Mouse (Mus musculus) cerebral cortex, adult 2 months (tissue): ENCODE data around the gene Ndufaf3.

ENCODE experiments used
- WGBS: fragments of 180-500 bp; shearing (Covaris S2); methylation state at CpG from one replicate; pipeline ENCODE4 v1.1.7; 2018; 5-methylcytosine and 5-hydroxymethylcytosine counted together

Gene Ndufaf3

DNA sequence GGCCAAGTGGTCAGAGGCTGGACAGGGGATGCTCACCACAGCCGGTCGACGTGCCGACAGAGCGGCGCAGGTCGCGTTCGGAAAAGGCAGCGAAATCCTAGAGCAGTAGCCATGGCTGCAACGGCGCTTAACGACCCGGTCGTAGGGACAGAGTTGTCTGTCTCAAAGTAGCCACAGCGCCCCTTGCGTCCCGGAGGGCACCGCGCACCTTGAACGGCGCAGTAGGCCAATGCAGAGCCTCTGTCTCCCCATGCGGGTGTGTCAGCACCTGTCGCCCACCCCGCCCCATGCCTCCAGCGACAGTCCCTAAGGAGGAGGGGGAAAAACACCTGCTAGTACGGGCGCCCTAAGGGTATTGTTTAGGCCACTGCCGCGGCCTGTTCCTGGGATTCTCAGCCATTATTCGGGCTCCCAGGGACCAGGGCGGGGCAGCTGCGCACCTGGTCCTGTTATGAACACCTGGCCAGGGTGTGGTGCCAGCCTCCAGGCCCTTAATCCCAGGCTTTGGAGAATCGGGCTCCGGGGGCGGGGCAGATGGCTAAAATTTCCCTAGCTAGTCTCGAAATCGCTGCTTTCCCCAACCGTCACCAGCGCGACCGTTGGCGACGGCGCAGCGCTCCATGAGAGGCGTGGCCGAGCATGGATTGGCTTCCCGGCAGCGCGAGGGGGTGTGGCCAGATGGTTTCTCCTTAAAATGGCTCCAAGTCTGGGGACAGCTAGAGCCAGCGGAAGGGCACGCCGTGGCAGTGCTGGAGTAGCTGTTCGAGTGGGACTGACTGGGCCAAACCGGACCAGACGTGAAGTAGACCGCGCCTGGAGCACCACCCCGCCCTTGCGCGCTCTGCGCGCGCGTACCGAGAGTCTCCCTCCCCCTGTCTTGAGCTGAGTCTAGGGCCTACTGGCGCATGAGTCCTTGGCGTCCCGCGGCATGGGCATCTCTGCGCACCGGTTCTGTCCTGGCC lies at the start of gene Ndufaf3:
Gene Ndufaf3, minus strand, starts transcription at position 620 of the 962 bp plus-strand sequence.
- WGBS, result under 1% methylated on average over 71 of the region's 73 CpGs

DNA sequence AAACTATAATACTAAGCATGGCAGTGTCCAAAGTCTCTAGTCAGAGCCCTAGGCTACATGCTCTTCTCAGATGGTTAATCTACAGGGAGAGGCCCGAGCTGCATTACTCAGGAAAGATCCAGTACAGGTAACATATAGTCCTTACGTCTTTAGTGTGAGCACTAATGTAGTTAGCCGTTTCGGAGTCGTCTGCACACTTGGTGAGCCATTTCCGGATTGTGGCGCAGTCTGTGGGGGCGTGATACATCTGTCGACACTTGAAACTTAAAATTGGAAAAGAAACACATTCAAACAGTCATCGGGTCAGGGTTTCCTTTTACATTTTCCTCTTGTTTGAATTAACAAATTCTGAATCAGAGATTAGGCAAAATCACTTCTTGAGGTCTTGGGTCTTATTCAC lies 44.3 kb upstream of the Ndufaf3 start:
- 56% methylated on average over 10 of the region's 10 CpGs for WGBS

- 86% methylated on average over 4 of the region's 4 CpGs for WGBS
Measured at GRCm38 (mm10) chr9:108608889-108609288, 41.7 kb upstream of the Ndufaf3 start.

DNA sequence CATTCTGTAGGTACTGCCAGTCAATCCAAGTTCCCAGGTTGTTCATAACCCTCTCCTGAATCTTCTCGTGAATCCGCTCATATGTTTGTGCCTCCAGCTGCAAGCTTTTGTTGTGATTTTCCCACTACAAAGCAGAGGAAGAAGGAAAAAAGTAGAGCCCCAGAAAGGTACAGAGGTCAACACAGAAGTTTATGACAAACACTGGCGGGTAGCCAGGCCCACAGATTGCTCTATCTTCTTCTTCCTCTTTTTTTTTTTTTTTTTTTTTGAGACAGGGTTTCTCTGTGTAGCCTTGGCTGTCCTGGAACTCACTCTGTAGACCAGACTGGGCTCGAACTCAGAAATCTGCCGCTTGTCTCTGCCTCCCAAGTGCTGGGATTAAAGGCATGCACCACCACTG lies 40.7 kb upstream of the Ndufaf3 start:
- 82% methylated on average over 5 of the region's 5 CpGs for WGBS

- WGBS, result 69% methylated on average over 4 of the region's 4 CpGs
Measured at GRCm38 (mm10) chr9:108601986-108602385, 34.8 kb upstream of the Ndufaf3 start.

DNA sequence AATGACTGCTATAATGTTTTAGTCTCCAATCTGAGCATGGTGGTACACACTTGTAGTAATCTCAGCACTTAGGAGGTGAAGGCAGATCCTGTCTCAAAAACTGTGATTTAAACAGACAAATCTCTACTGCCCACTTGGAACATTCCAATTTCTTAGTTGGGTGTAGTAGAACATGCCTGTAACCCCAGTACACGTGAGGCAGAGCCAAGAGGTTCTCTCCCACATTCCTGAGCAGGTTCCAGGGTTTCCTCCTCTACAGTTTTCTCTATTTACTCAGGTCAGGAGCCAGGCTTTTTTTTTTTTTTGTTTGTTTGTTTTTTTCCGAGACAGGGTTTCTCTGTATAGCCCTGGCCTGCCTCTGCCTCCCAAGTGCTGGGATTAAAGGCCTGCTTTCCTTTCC lies 32.8 kb upstream of the Ndufaf3 start:
- 45% methylated on average over 2 of the region's 2 CpGs for WGBS

DNA sequence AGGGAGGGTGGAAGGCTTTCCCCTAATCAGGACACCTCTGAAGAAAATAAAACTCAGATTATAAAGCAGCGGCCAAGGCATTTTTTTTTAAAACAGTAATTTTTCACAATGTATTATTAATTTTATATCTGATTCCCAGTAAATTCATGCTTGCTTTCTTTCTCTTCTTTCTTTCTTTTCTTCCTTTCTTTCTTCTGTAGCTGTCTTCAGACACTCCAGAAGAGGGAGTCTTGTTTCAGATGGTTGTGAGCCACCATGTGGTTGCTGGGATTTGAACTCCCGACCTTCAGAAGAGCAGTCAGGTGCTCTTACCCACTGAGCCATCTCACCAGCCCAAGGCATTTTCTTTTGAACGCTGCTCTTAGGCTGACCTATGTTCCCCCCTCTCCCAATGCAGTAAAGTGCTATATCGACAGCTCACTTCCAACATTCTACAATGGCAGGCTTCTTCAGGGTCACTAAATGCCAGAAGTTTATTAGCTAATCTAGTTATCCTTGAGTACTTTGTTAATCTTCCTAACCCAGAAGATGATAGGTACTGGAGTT lies 31.9 kb upstream of the Ndufaf3 start:
- 80% methylated on average over 4 of the region's 4 CpGs for WGBS

DNA sequence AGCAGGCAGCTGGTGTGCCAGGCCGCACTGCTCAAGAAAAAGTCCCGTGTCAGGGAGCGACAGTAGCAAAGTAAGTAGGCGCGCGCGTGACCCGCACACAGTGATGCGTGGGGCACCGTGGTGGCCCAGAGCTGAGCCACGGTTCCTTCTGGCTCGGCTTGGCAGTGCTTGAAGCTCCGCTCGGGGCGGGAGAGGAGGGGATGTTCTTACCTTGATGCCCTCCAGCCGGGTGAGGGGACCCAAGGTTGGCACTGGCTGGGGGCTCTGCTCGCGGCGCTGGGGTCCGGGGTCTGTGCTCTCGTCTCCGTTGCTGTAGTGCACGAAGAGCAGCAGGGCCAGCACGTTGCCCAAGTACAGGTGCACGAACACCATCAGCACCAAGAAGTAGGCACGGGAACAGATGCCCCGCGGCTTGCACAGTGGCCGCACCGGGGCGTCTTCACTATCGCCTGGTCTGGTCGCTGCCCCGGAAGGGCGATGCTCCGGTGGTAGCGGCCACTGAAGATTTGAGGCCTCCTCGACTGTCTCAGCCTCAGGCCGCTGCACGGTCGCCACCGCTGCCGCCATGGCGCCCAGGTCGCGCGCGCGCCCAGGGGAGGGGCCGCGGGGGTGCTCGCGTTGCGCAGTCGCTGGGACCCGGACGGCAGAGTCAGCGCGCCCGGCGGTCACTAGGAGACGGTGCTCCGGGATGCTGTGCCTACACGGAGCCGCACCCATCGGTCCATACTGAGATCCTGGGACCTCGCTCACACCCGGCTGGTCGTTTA lies 29.9 kb upstream of the Ndufaf3 start, which contains the start of gene P4htm:
Gene P4htm, minus strand, starts transcription at position 670 of the 767 bp plus-strand sequence.
- WGBS, result 2% methylated on average over 69 of the region's 69 CpGs

- 80% methylated on average over 3 of the region's 3 CpGs for WGBS
Measured at GRCm38 (mm10) chr9:108594354-108594753, 27.1 kb upstream of the Ndufaf3 start.

- WGBS, result 63% methylated on average over 4 of the region's 4 CpGs
Measured at GRCm38 (mm10) chr9:108591462-108591861, 24.2 kb upstream of the Ndufaf3 start.

- WGBS, result 63% methylated on average over 5 of the region's 5 CpGs
Measured at GRCm38 (mm10) chr9:108589229-108589628, 22.0 kb upstream of the Ndufaf3 start.

DNA sequence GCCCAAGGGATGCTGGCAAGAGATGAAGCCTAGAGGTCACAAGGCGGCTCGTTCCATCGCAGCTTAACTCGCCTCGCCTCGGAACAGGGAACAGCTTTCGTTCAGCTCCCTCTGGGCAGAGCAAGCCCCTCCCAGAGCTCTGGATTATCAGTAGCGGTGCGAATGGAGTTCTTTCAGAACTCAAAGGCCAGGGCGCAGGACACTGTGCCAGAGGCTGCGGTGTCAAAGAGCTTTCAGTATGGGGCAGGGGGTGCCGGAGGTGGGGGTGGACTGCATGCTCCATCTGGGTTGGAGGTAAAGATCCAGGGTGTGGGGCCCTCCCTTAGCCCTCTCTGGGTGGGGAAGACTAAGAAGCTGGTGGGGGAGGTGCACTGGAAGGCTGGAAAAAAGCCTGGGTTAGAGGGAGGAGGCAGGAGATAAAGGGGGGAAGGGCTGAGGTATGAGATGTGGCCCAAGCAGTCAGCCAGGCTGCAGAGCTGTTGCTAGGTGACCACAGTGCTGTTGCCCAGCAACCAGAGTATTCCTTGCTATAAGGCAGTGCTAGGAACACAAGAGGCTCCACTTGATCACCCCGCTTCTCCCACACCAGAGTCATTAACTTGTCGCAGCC lies 20.4 kb upstream of the Ndufaf3 start:
- WGBS, result 10% methylated on average over 14 of the region's 14 CpGs

GRCm38 (mm10) chr9:108579344-108579690 lies 12.1 kb upstream of the Ndufaf3 start:
- WGBS, result 51% methylated on average over 5 of the region's 5 CpGs

DNA sequence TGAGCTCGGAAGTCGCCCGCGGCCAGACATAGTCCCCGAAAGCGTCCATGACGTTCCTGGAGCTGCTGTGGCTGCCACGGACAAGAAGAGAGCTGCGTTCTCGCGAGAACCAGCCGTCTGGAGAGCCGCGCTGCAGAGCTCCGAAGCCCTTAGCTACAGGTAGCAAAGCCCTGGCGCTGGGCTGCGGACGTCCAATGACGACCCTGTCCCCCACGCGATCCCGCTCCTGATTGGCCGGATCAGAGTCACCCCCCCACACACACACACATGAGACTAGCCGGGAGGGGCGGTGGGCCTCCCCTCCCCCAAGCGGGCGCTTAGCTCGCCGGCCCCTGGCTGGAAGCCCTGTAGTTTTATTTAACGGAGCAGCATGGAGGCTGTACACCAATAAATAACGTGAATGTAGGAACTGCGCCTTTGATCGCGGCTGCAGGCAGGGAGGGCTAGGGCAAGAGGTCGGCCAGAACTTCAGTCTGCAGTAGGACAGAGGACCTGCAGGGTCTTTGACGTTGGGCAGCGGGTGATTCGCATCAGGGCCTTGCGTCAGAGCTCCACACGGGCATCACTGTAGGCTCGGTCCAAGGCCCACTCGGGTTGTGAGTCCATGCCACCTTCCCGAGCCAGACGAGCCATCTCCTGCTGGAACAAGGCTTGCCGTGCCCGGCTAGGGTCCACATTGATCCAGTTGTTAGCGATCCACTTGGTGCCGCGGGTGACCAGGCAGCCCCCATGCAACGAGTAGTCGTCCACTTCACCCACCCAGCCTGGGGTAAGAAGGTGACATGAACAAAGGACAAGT lies 11.5 kb upstream of the Ndufaf3 start, which contains the start of gene Wdr6:
Gene Wdr6, minus strand, starts transcription at position 195 of the 799 bp plus-strand sequence.
- WGBS, result 6% methylated on average over 51 of the region's 51 CpGs

DNA sequence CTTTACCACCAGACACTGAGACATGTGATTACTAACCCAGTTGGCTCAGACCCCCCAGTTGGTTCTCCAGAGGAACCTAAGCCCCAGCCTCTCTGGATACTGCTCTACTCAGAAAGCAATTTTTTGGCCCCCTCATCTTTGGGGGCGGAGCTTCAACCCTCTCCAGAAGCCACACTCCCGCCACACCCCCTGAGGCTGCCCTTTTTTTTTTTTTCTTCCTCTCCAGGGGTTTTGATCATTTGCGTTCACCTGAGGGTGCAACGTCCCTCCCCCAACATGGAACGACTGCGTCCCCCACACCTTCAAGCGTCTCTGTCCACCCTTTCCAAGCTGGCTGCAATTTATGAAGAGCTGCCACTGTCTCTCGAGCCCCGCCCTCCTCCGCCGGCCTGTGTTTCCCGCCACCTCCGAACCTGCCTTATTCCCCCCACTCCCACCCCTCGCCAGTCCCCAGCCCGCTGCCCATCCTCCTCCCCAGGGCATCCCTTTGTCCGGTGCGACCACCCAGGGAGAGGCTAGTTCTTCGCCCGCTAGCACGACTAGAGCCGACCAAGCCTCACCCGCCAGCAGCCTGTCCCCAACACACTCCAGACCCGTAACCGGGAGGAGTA lies 10.8 kb upstream of the Ndufaf3 start:
- under 1% methylated on average over 24 of the region's 24 CpGs for WGBS

- WGBS, result 47% methylated on average over 6 of the region's 6 CpGs
Measured at GRCm38 (mm10) chr9:108577025-108577424, 9.8 kb upstream of the Ndufaf3 start.

DNA sequence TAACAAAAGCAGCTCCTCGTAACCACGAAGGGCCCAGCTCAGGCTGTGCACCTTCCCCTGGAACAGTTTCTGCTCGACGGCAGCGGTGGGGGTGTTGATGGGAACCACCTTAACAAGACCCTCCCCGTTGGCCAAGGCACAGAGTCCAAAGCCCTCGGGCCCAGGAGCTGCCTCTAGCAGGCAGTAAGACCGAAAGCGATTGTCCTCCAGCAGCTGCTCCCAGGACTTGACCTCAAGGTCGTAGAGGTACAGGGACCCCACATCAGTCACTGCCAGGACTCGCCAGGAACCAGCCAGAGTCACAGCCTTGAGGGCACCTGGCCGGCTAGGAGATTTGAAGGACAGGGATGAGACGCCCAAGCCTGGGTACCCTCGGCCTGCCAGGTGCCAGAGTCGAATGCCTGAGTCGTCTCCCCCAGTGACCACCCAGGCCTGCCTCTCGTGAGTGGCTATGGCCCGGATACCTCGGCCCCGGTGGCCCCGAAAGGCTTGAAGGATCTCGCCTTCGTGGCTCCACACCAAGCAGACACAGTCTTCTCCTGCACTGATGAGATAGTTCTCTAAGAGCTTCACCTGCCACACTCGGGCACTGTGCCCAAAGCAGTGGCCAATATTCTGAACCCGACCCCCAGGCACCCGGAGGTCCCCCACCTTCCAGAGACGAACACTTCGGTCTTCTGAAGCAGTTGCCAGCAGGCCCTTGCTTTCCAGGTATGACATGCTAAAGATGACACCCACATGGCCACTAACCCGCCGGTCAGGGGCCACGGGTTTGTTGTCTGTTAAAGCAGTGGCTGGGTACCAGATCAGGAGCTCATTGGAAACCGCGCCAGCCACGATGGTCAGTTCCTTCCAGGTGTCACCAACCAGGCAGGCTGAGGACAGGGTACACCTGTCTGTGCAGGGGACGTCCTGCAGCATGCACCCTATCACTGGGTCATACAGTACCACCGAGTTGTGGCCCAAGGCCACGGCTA lies 8.4 kb upstream of the Ndufaf3 start:
- 86% methylated on average over 37 of the region's 37 CpGs for WGBS

DNA sequence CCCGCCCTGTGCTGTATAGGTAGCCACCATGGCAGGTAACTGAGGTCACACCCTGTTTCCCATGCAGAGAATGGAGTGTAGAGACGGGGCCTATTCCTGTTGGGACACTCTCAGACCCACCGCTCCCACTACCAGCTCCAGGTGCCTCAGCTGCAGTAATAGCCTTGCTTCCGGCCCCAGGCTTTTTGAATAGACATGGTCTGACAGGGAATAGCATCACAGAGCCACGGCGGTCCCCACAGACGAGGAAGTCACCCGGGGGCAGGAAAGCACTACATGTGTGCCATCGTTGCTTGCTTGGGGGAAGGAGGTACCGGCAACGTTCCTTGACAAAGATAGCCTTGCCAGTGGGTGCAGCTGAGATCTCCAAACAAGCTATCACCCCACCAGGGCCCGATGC lies 7.7 kb upstream of the Ndufaf3 start:
- 60% methylated on average over 12 of the region's 12 CpGs for WGBS
